In genomic region chr2:33465215-33465614, GRCm38 (mm10) we compare ENCODE assay signal across 21 mouse cellular contexts. TPM values are rescaled to one million over a fixed set of nuclear protein-coding genes. Genes with fewer than 3 reads are reported as not detected.
DNase-seq lines count a peak whose midpoint lies in the region; ATAC-seq and TF ChIP-seq lines count a peak whose summit lies in the region.
"Had no signal": no experiment of that assay in that cellular context is flagged by ENCODE, and none has a peak within 500 bp of the region (broad histone marks: within the 10 kb centered on the region; RNA-seq: fewer than 3 reads in every experiment).

No protein-coding gene starts in this region.

- 0 out of 2 replicates have a peak overlapping the region, but pooled peaks have one; percentile 21 for H3K9ac ChIP-seq in forebrain, embryonic 12.5 days
- H3K9ac ChIP-seq in forebrain, embryonic 14.5 days (ENCODE audit: low read length), result no peak overlapping the region
- no peak overlapping the region for H3K9ac ChIP-seq in intestine, embryonic 16.5 days (ENCODE audit: low read depth, low read length)
- H3K9ac ChIP-seq in midbrain, embryonic 16.5 days (ENCODE audit: low read depth, low read length), result no peak overlapping the region
- H3K9ac ChIP-seq: hindbrain, embryonic 14.5 days; liver, embryonic 14.5 days; midbrain, embryonic 15.5 days had no signal

- H3K4me2 ChIP-seq in forebrain, embryonic 12.5 days, result no peak overlapping the region
- H3K4me2 ChIP-seq in forebrain, embryonic 14.5 days (ENCODE audit: low read length), result no peak overlapping the region
- H3K4me2 ChIP-seq in intestine, embryonic 16.5 days (ENCODE audit: low read depth, low read length), result no peak overlapping the region
- no peak overlapping the region for H3K4me2 ChIP-seq in midbrain, embryonic 16.5 days (ENCODE audit: low read length)
- H3K4me2 ChIP-seq: hindbrain, embryonic 14.5 days; midbrain, embryonic 15.5 days had no signal

- 70% methylated on average over 5 of the region's 5 CpGs for WGBS in forebrain, embryonic 12.5 days
- 55% methylated on average over 5 of the region's 5 CpGs for WGBS in forebrain, embryonic 14.5 days
- WGBS in intestine, embryonic 16.5 days, result 81% methylated on average over 5 of the region's 5 CpGs
- WGBS in midbrain, embryonic 16.5 days, result 43% methylated on average over 5 of the region's 5 CpGs

- H3K27ac ChIP-seq in forebrain, embryonic 12.5 days, result no peak overlapping the region
- H3K27ac ChIP-seq in forebrain, embryonic 14.5 days (ENCODE audit: low read depth, low read length), result no peak overlapping the region
- H3K27ac ChIP-seq in layer of hippocampus, adult 2 months, result peak overlapping the region; percentile 4; the same call in 1 of the 2 replicates
- no peak overlapping the region for H3K27ac ChIP-seq in intestine, embryonic 16.5 days (ENCODE audit: low read length)
- no peak overlapping the region for H3K27ac ChIP-seq in midbrain, embryonic 16.5 days (ENCODE audit: low read length)
- H3K27ac ChIP-seq: heart, embryonic 10.5 days; hindbrain, embryonic 14.5 days; liver, embryonic 14.5 days; midbrain, embryonic 15.5 days had no signal

- TF ChIP-seq CTCF in layer of hippocampus, adult 2 months (conservative IDR thresholded peaks at IDR 0.05), result no peak
- no peak for TF ChIP-seq CTCF in E14TG2a.4 (conservative IDR thresholded peaks at IDR 0.05; ENCODE audit: low read length)

- no peak for ATAC-seq in forebrain, embryonic 12.5 days (ENCODE audit: low FRiP score)
- no peak for ATAC-seq in forebrain, embryonic 14.5 days
- ATAC-seq in intestine, embryonic 16.5 days, result no peak
- no peak for ATAC-seq in midbrain, embryonic 16.5 days
- ATAC-seq: midbrain, embryonic 15.5 days had no signal

- H3K36me3 ChIP-seq in forebrain, embryonic 12.5 days (replicated peaks), result peaks cover 35% of the 10 kb centered on the region
- peaks cover 38% of the 10 kb centered on the region for H3K36me3 ChIP-seq in forebrain, embryonic 14.5 days (ENCODE audit: control insufficient read depth, insufficient read depth, low read length)
- H3K36me3 ChIP-seq in E14TG2a.4 (ENCODE audit: insufficient read depth, low read length), result peaks cover 67% of the 10 kb centered on the region
- peaks cover 4% of the 10 kb centered on the region; the same call in 1 of the 2 replicates for H3K36me3 ChIP-seq in intestine, embryonic 16.5 days (ENCODE audit: control insufficient read depth, insufficient read depth, low read length)
- 0 out of 2 replicates have a peak, but pooled peaks cover 6% of the 10 kb centered on the region for H3K36me3 ChIP-seq in midbrain, embryonic 16.5 days (ENCODE audit: control insufficient read depth, insufficient read depth, low read length)

- H3K4me3 ChIP-seq in forebrain, embryonic 12.5 days (replicated peaks), result no peak overlapping the region
- H3K4me3 ChIP-seq in forebrain, embryonic 14.5 days (ENCODE audit: low read depth, low read length), result no peak overlapping the region
- H3K4me3 ChIP-seq in layer of hippocampus, adult 2 months, result peak overlapping the region; percentile 6; the same call in 1 of the 2 replicates
- 0 out of 2 replicates have a peak overlapping the region, but pooled peaks have one; percentile 95 for H3K4me3 ChIP-seq in E14TG2a.4 (replicated peaks; ENCODE audit: low read length)
- no peak overlapping the region for H3K4me3 ChIP-seq in intestine, embryonic 16.5 days (ENCODE audit: low read length)
- H3K4me3 ChIP-seq in midbrain, embryonic 16.5 days (ENCODE audit: low read depth, low read length), result no peak overlapping the region
- H3K4me3 ChIP-seq: erythroblast, embryonic 14.5 days; heart, embryonic 10.5 days; midbrain, embryonic 15.5 days had no signal

- peaks cover 29% of the 10 kb centered on the region for H3K4me1 ChIP-seq in forebrain, embryonic 12.5 days
- peaks cover 8% of the 10 kb centered on the region for H3K4me1 ChIP-seq in forebrain, embryonic 14.5 days (ENCODE audit: control insufficient read depth, insufficient read depth, low read length)
- peaks cover 87% of the 10 kb centered on the region for H3K4me1 ChIP-seq in E14TG2a.4 (replicated peaks; ENCODE audit: low read depth, low read length)
- H3K4me1 ChIP-seq in intestine, embryonic 16.5 days (ENCODE audit: control insufficient read depth, insufficient read depth, low read length), result peaks cover 20% of the 10 kb centered on the region
- peaks cover 26% of the 10 kb centered on the region for H3K4me1 ChIP-seq in midbrain, embryonic 16.5 days (ENCODE audit: control insufficient read depth, insufficient read depth, low read length)

- H3K9me3 ChIP-seq in forebrain, embryonic 12.5 days, result no peaks in the 10 kb centered on the region
- H3K9me3 ChIP-seq in forebrain, embryonic 14.5 days (replicated peaks; ENCODE audit: control insufficient read depth, low read length), result no peaks in the 10 kb centered on the region
- H3K9me3 ChIP-seq in E14TG2a.4 (ENCODE audit: low read length), result no peaks in the 10 kb centered on the region
- no peaks in the 10 kb centered on the region for H3K9me3 ChIP-seq in intestine, embryonic 16.5 days (ENCODE audit: control insufficient read depth, low read length)
- no peaks in the 10 kb centered on the region for H3K9me3 ChIP-seq in midbrain, embryonic 16.5 days (replicated peaks; ENCODE audit: control insufficient read depth, low read length, poor library complexity, severe bottlenecking)
- H3K9me3 ChIP-seq: heart, embryonic 10.5 days; midbrain, embryonic 15.5 days had no signal

- H3K27me3 ChIP-seq in forebrain, embryonic 12.5 days, result no peaks in the 10 kb centered on the region
- H3K27me3 ChIP-seq in forebrain, embryonic 14.5 days (replicated peaks; ENCODE audit: control insufficient read depth, insufficient read depth, low read length), result no peaks in the 10 kb centered on the region
- H3K27me3 ChIP-seq in E14TG2a.4 (ENCODE audit: insufficient read depth, low read length), result no peaks in the 10 kb centered on the region
- no peaks in the 10 kb centered on the region for H3K27me3 ChIP-seq in intestine, embryonic 16.5 days (replicated peaks; ENCODE audit: control insufficient read depth, insufficient read depth, low read length)
- H3K27me3 ChIP-seq in midbrain, embryonic 16.5 days (ENCODE audit: control insufficient read depth, insufficient read depth, low read depth, low read length), result no peaks in the 10 kb centered on the region
- H3K27me3 ChIP-seq: midbrain, embryonic 15.5 days had no signal

- no peak for DNase-seq in forebrain, embryonic 14.5 days (ENCODE audit: low spot score)
- peak in 1 of 2 experiments; percentile 49 for DNase-seq in layer of hippocampus, adult 2 months (ENCODE audit: low spot score in 2 of 2)
- no peak for DNase-seq in layer of hippocampus, adult 8-10 months (ENCODE audit: low spot score in 2 of 2)
- peak; percentile 50 for DNase-seq in R1 (ENCODE audit: low read depth, low spot score)
- DNase-seq: adrenal gland, adult 8-10 months; cerebellum, adult 8-10 months; layer of hippocampus, postnatal 36 days; liver; lung, adult 2 months; right cerebral cortex, adult 18-20 months; spleen, adult 18-20 months; thymus, postnatal 14 days had no signal

RNA-seq across cellular contexts. Expression of gene Zbtb43, which starts 3.1 kb away (rescaled TPM):
- polyA plus RNA-seq in forebrain, embryonic 12.5 days (2016; fragmentation: Nextera tagmentation; extraction: Ambion mirVana), result 28.2 and 30.2 TPM in 2 replicates
- polyA plus RNA-seq in forebrain, embryonic 14.5 days (2014; fragmentation: Nextera tagmentation; extraction: Ambion mirVana), result 29.0 and 33.2 TPM in 2 replicates
- total RNA-seq in layer of hippocampus, adult 2 months (2021), result 10 to 100 TPM; 24.1 to 27.4 TPM
- 10 to 100 TPM; 23.7 to 30.1 (median 25.5) TPM for total RNA-seq in layer of hippocampus, adult 8-10 months (2022)
- 10.8 and 13.5 TPM in 2 replicates for polyA plus RNA-seq in intestine, embryonic 16.5 days (2015; fragmentation: Nextera tagmentation; extraction: Ambion mirVana)
- polyA plus RNA-seq in midbrain, embryonic 16.5 days (2015; fragmentation: Nextera tagmentation; extraction: Ambion mirVana), result 26.0 and 27.7 TPM in 2 replicates

RNA-seq across cellular contexts. Expression of gene Zbtb34, which starts 34.1 kb away (rescaled TPM):
- 10.4 and 12.4 TPM in 2 replicates for polyA plus RNA-seq in forebrain, embryonic 12.5 days (2016; fragmentation: Nextera tagmentation; extraction: Ambion mirVana)
- 5.1 and 6.3 TPM in 2 replicates for polyA plus RNA-seq in forebrain, embryonic 14.5 days (2014; fragmentation: Nextera tagmentation; extraction: Ambion mirVana)
- total RNA-seq in layer of hippocampus, adult 2 months (2021), result 10 to 100 TPM; 13.9 to 14.8 TPM
- total RNA-seq in layer of hippocampus, adult 8-10 months (2022), result 10 to 100 TPM; 12.1 to 15.1 (median 12.9) TPM
- polyA plus RNA-seq in intestine, embryonic 16.5 days (2015; fragmentation: Nextera tagmentation; extraction: Ambion mirVana), result 2.8 and 3.9 TPM in 2 replicates
- 7.6 TPM in 2 replicates for polyA plus RNA-seq in midbrain, embryonic 16.5 days (2015; fragmentation: Nextera tagmentation; extraction: Ambion mirVana)

Comparison
In these comparisons a context has a peak if more than half of its experiments do, and no peak if none do; other contexts are left out.
1. H3K4me3 ChIP-seq: peak in layer of hippocampus, adult 2 months (single experiment) and E14TG2a.4 (single experiment); none in forebrain, embryonic 12.5 days (single experiment), forebrain, embryonic 14.5 days (single experiment), intestine, embryonic 16.5 days (single experiment) and midbrain, embryonic 16.5 days (single experiment).